Mouse (Mus musculus) limb, embryonic 13.5 days (tissue): ENCODE data around the gene Mapk8ip3. TPM values are rescaled to one million over a fixed set of nuclear protein-coding genes. Genes with fewer than 3 reads are reported as not detected.
A peak's percentile ranks its signal among the peaks of the same experiment; 100 is the strongest.

ENCODE experiments used
- ATAC-seq: fragments of 200-750 bp; cut with Nextera tagmentation; 2 replicates; pipeline ENCODE4 v1.8.0; 2017; ENCODE audit warnings: low read depth, moderate number of reproducible peaks, moderate TSS enrichment; ENCODE audit not compliant: low FRiP score
- H3K27ac ChIP-seq: fragments of 300-500 bp; sonication (generic); 2 replicates; pipeline ENCODE4 v1.5.1; 2015; ENCODE audit warnings: inconsistent platforms, mild to moderate bottlenecking, moderate library complexity
- H3K27me3 ChIP-seq: fragments of 300-500 bp; sonication (generic); 2 replicates; pipeline ENCODE4 v1.6.1; 2015; ENCODE audit warnings: mild to moderate bottlenecking, inconsistent platforms
- H3K36me3 ChIP-seq: fragments of 300-500 bp; sonication (generic); 2 replicates; pipeline ENCODE4 v1.6.1; 2015; ENCODE audit warnings: inconsistent platforms, mild to moderate bottlenecking, moderate library complexity
- H3K4me1 ChIP-seq: fragments of 300-500 bp; sonication (generic); 2 replicates; pipeline ENCODE4 v1.6.1; 2015; ENCODE audit warnings: inconsistent platforms
- H3K4me2 ChIP-seq: fragments of 300-500 bp; sonication (generic); replicated peaks from 2 replicates; pipeline ENCODE4 v1.6.1; 2015; ENCODE audit warnings: inconsistent platforms, mild to moderate bottlenecking, moderate library complexity
- H3K4me3 ChIP-seq: fragments of 300-500 bp; sonication (generic); 2 replicates; pipeline ENCODE4 v1.5.1; 2015; ENCODE audit warnings: moderate library complexity, mild to moderate bottlenecking, inconsistent platforms
- H3K9ac ChIP-seq: fragments of 300-500 bp; sonication (generic); 2 replicates; pipeline ENCODE4 v1.6.1; 2015; ENCODE audit warnings: mild to moderate bottlenecking, inconsistent platforms
- H3K9me3 ChIP-seq: fragments of 300-500 bp; sonication (generic); 2 replicates; pipeline ENCODE4 v1.6.1; 2016; ENCODE audit warnings: inconsistent platforms
- WGBS: fragments of 180-500 bp; shearing (Covaris S2); methylation state at CpG from one replicate; pipeline ENCODE4 v1.1.7; 2015; 5-methylcytosine and 5-hydroxymethylcytosine counted together
- polyA plus RNA-seq: library from polyadenylated mRNA; unstranded; fragments of >200 nt; fragmentation: Nextera tagmentation; extraction: Ambion mirVana; gene quantifications from 2 replicates; pipeline ENCODE4 v1.2.1, GENCODE M21; 2015

Mapk8ip3 gene
- polyA plus RNA-seq, 1 experiment from 2014 or later: 45.2 TPM

GRCm38 (mm10) chr17:24877336-24878116, 59.3 kb downstream of the Mapk8ip3 start:
- Histone ChIP-seq H3K27me3 (no peaks in the 10 kb centered on the region), H3K4me3 (no peak overlapping the region), H3K4me2 (no peak overlapping the region), H3K27ac (no peak overlapping the region), H3K9me3 (no peaks in the 10 kb centered on the region), H3K4me1 (0 out of 2 replicates have a peak, but pooled peaks cover 6% of the 10 kb centered on the region), H3K36me3 (no peaks in the 10 kb centered on the region), H3K9ac (peak overlapping the region; percentile 39)
- ATAC-seq: no peak
- 51% methylated on average over 10 of the region's 10 CpGs for WGBS

DNA sequence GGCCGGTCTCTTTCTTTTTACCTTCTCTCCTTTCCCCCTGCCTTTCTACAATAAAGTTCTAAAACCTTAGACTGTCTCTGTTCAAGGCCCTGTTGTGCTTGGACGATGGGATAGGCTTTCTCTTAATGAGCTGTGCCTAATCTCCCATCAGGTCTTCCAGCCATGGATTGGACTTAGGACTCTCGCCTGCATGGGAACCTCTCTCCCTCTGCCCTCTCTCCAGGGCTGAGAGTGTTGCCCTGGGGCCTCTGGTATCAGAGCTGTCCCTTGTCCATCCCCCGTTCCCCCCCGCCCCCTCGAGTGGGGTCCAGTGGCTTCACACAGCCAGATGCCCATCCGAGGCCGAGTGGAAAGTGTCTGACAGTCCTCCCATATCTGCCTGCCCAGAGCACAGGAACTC, 61.8 kb downstream of the Mapk8ip3 start:
- ATAC-seq: no peak
- no peaks in the 10 kb centered on the region for H3K27me3 ChIP-seq
- 71% methylated on average over 8 of the region's 8 CpGs for WGBS
- no peak overlapping the region for H3K27ac ChIP-seq
- H3K36me3 ChIP-seq: no peaks in the 10 kb centered on the region
- H3K4me2 ChIP-seq: no peak overlapping the region
- 0 out of 2 replicates have a peak, but pooled peaks cover 6% of the 10 kb centered on the region for H3K4me1 ChIP-seq
- no peaks in the 10 kb centered on the region for H3K9me3 ChIP-seq
- H3K9ac ChIP-seq: no peak overlapping the region
- H3K4me3 ChIP-seq: no peak overlapping the region

DNA sequence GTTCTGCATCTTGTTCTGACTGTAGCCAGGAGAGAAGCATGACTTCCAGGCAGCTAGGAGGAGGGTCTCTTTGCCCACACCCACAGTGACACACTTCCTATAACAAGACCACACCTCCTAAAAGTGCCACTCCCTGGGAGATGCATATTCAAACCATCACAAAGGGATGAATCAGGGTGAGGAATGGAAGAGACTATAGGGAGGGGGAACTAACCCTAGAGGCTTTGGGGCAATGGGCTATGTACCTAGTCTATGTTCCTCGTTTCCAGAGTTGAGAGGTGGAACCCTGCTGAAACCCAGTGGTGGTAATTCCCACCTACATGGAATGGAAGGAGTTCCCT, 62.4 kb downstream of the Mapk8ip3 start:
- no peak overlapping the region for H3K9ac ChIP-seq
- no peak for ATAC-seq
- H3K27ac ChIP-seq: no peak overlapping the region
- H3K9me3 ChIP-seq: no peaks in the 10 kb centered on the region
- WGBS: 55% methylated on average over 1 of the region's 1 CpGs
- no peaks in the 10 kb centered on the region for H3K36me3 ChIP-seq
- H3K27me3 ChIP-seq: no peaks in the 10 kb centered on the region
- no peak overlapping the region for H3K4me2 ChIP-seq
- no peak overlapping the region for H3K4me3 ChIP-seq
- H3K4me1 ChIP-seq: 0 out of 2 replicates have a peak, but pooled peaks cover 6% of the 10 kb centered on the region

DNA sequence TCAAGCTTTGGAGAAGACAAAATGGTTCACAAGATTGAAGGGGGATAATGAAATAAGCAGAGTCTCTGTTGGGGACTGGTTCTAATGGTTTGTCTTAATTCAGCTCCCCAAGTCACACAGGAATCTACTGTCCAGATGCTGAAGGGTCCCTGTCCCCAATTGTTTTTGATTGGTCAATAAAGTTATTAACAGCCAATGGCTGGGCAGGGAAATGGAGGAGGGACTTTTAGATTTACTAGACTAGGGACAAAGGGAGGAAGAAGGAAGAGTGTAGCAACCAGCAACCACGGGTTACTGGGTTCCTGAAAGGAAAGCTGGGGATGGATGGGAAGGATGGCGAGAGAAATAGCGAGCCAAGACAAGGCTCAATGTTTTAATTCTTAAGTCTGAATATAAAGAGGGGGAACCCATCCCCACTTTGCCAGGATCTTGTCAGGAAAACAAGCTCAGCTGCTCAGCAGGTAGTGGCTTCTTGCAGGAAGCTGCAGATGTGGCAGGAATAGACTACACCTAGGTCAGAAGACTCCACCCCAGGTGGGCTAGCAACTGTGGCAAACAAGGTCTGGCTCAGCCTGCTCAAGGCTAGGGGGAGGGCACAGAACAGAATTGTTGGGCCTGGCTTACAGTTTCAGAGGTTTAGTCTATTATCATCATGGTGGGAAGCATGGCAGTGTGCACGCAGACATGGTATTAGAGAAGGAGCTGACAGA, 62.9 kb downstream of the Mapk8ip3 start:
- Histone ChIP-seq H3K9ac (no peak overlapping the region), H3K27me3 (no peaks in the 10 kb centered on the region), H3K4me2 (no peak overlapping the region), H3K9me3 (no peaks in the 10 kb centered on the region), H3K4me1 (0 out of 2 replicates have a peak, but pooled peaks cover 6% of the 10 kb centered on the region), H3K4me3 (no peak overlapping the region), H3K36me3 (no peaks in the 10 kb centered on the region), H3K27ac (no peak overlapping the region)
- 46% methylated on average over 4 of the region's 4 CpGs for WGBS
- ATAC-seq: no peak

GRCm38 (mm10) chr17:24867914-24868313, 68.9 kb downstream of the Mapk8ip3 start:
- no peaks in the 10 kb centered on the region for H3K9me3 ChIP-seq
- peaks cover 27% of the 10 kb centered on the region for H3K36me3 ChIP-seq
- no peak overlapping the region for H3K4me3 ChIP-seq
- H3K27me3 ChIP-seq: no peaks in the 10 kb centered on the region
- WGBS: 95% methylated on average over 10 of the region's 10 CpGs
- no peak for ATAC-seq
- no peak overlapping the region for H3K27ac ChIP-seq
- H3K4me1 ChIP-seq: no peaks in the 10 kb centered on the region
- no peak overlapping the region for H3K4me2 ChIP-seq
- H3K9ac ChIP-seq: no peak overlapping the region

DNA sequence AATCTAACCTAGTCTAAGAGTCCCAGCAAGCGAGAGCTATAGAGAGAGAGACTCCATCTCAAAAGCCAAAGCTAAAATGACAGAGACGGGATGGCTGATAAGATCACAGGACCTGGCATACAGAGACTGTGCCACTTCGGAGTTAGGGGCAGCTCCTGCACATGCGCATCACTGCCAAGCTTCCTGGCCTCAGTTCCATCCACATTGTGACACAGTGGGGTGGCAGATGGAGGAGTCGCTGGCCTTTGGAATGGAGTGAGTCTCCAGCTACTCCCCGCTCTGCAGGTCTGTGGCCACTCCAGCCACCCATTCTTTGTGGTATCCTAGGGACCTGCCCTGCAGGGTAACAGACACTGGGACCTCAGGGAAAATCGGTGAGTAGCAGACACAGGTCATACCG, 71.0 kb downstream of the Mapk8ip3 start, which contains the start of gene Igfals:
Gene Igfals (plus strand): TSS at position 222 of the 400 bp plus-strand sequence.
- Histone ChIP-seq H3K9me3 (no peaks in the 10 kb centered on the region), H3K27me3 (no peaks in the 10 kb centered on the region), H3K9ac (no peak within 1 kb of the TSS), H3K4me1 (no peaks in the 10 kb centered on the region), H3K4me2 (no peak within 1 kb of the TSS), H3K4me3 (no peak within 1 kb of the TSS), H3K36me3 (peaks cover 45% of the 10 kb centered on the region), H3K27ac (no peak within 1 kb of the TSS)
- ATAC-seq: no peak
- 84% methylated on average over 8 of the region's 8 CpGs for WGBS

DNA sequence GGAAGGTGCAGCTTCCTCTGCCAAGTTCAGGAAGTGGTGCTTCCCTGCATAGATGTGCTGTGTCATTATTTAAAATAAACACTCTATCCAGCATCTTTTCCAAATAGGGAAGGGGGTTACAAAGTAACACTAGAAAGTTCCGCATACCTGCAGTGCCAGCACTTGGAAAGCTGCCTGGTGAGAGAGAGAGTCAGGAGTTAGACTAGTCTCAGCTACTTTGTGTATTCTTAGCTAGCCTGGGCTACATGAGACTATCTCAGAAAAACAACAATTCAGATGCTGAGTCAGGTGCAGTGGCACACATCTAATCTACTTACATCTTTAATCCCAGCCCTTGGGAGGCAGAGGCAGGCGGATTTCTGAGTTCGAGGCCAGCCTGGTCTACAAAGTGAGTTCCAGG, 75.0 kb downstream of the Mapk8ip3 start:
- no peak overlapping the region for H3K4me3 ChIP-seq
- no peak overlapping the region for H3K9ac ChIP-seq
- 90% methylated on average over 3 of the region's 3 CpGs for WGBS
- H3K27me3 ChIP-seq: no peaks in the 10 kb centered on the region
- no peaks in the 10 kb centered on the region for H3K4me1 ChIP-seq
- peaks cover 72% of the 10 kb centered on the region for H3K36me3 ChIP-seq
- H3K9me3 ChIP-seq: no peaks in the 10 kb centered on the region
- no peak for ATAC-seq
- H3K4me2 ChIP-seq: no peak overlapping the region
- H3K27ac ChIP-seq: no peak overlapping the region

DNA sequence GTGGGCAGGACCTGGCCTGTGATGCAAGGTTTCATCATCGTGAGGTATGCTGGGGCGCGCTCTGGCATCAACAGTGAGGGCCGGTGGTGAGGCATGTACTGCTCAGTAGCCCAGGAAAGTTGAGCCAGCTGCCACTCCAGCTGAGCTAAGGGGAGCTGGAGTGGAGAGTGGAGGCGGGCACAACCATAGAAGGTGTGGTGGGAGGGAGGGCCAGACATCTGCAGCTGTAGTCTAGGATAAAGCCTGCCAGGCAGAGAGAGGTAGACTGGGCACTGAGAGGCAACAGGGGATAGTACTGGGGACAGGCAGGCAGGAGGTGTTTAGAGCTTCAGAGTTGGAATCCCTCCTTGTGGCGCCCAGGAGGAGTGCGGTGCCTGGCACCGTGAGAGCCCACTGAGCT, 76.7 kb downstream of the Mapk8ip3 start:
- no peak for ATAC-seq
- Histone ChIP-seq H3K9me3 (no peaks in the 10 kb centered on the region), H3K27me3 (no peaks in the 10 kb centered on the region), H3K36me3 (peaks cover 77% of the 10 kb centered on the region), H3K4me1 (no peaks in the 10 kb centered on the region), H3K27ac (no peak overlapping the region), H3K9ac (no peak overlapping the region), H3K4me2 (no peak overlapping the region), H3K4me3 (no peak overlapping the region)
- WGBS: 91% methylated on average over 8 of the region's 8 CpGs

GRCm38 (mm10) chr17:24858967-24859366, 77.8 kb downstream of the Mapk8ip3 start:
- WGBS: 88% methylated on average over 6 of the region's 6 CpGs
- Histone ChIP-seq H3K4me2 (no peak overlapping the region), H3K27ac (no peak overlapping the region), H3K4me3 (no peak overlapping the region), H3K9me3 (no peaks in the 10 kb centered on the region), H3K27me3 (no peaks in the 10 kb centered on the region), H3K36me3 (peaks cover 67% of the 10 kb centered on the region), H3K9ac (no peak overlapping the region), H3K4me1 (no peaks in the 10 kb centered on the region)
- no peak for ATAC-seq

DNA sequence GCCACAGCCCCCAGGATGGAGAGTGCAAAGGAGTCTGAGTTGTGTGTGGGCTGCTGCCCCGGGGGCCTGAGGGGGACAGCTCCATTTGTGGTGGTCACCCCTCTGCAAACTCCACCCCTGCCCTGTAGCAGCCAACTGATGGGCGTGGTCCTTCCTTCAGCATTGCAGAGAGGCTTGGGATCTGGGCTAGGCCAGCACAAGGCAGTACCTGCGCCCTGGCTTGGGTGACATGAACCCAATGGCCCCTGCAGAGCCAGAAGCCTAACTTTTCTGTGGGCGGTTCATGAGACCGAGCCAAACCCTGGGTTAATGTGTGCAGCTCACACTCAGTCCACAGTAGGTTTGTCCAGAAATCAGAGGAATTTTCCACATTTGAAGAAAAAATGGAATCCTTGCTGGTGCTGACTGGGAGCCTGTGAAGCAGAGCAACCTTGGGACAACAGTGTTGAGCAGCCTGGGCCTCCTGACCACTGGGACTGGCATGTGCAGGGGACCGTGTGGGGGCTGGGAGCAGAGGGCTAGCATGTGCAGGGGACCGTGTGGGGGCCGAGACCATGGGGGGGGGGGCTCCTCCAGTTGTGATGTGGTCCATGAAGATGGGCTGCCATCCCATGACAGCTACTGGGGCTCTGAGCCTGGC, 78.8 kb downstream of the Mapk8ip3 start:
- Histone ChIP-seq H3K36me3 (peaks cover 67% of the 10 kb centered on the region), H3K4me1 (no peaks in the 10 kb centered on the region), H3K4me3 (no peak overlapping the region), H3K9me3 (no peaks in the 10 kb centered on the region), H3K9ac (no peak overlapping the region), H3K27me3 (no peaks in the 10 kb centered on the region), H3K27ac (no peak overlapping the region), H3K4me2 (no peak overlapping the region)
- 84% methylated on average over 8 of the region's 8 CpGs for WGBS
- no peak for ATAC-seq

- Histone ChIP-seq H3K4me2 (no peak overlapping the region), H3K4me3 (no peak overlapping the region), H3K4me1 (peaks cover 1% of the 10 kb centered on the region), H3K27me3 (peaks cover 3% of the 10 kb centered on the region), H3K9me3 (no peaks in the 10 kb centered on the region), H3K27ac (no peak overlapping the region), H3K9ac (no peak overlapping the region), H3K36me3 (peaks cover 60% of the 10 kb centered on the region)
- ATAC-seq: no peak
- WGBS: 89% methylated on average over 13 of the region's 13 CpGs
These were observed 80.2 kb downstream of the Mapk8ip3 start for GRCm38 (mm10) chr17:24856589-24856988.

GRCm38 (mm10) chr17:24855838-24856464, 80.8 kb downstream of the Mapk8ip3 start:
- no peak for ATAC-seq
- 82% methylated on average over 3 of the region's 3 CpGs for WGBS
- Histone ChIP-seq H3K9me3 (no peaks in the 10 kb centered on the region), H3K4me3 (no peak overlapping the region), H3K4me1 (peaks cover 7% of the 10 kb centered on the region), H3K9ac (no peak overlapping the region), H3K27me3 (peaks cover 9% of the 10 kb centered on the region), H3K4me2 (no peak overlapping the region), H3K36me3 (peaks cover 54% of the 10 kb centered on the region), H3K27ac (no peak overlapping the region)
